Mouse (Mus musculus): Measurements from ENCODE around the gene Fig4. TPM values are rescaled to one million over a fixed set of nuclear protein-coding genes. Genes with fewer than 3 reads are reported as not detected.

Gene Fig4
- polyA plus RNA-seq, 1 experiment from 2014 or later, result 17.8 TPM

DNA sequence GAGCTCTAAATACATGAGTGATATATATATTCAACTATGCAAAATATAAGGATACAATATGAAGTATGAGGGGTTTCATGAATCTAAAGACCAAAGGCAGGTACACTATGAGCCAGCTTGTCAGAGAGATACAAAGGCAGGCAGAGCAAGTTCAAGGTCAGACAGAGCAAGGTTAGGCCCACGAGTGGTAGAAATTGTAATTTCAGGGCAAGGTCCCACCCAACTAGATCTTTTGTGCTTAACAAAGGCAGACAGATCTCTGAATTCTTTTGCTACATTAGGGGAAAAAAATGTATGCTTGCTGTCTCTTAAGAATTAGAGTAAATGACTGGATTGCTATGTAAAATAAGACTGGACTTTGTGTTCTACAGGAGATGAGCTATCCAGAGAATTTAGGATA, 2.9 kb downstream of the Fig4 start:
- H3K27ac ChIP-seq (replicated peaks; ENCODE audit: low read depth, low read length), result no peak overlapping the region
- no peaks in the 10 kb centered on the region for H3K9me3 ChIP-seq (replicated peaks; ENCODE audit: control insufficient read depth, low read length)
- H3K27me3 ChIP-seq (ENCODE audit: control insufficient read depth, insufficient read depth, low read length), result no peaks in the 10 kb centered on the region
- H3K4me3 ChIP-seq (ENCODE audit: low read depth, low read length), result no peak overlapping the region
- ATAC-seq (replicated peaks; ENCODE audit: insufficient number of reproducible peaks, low FRiP score, low TSS enrichment, low read depth) (no peak), DNase-seq (ENCODE audit: low spot score) (no peak)
- no peaks in the 10 kb centered on the region for H3K4me1 ChIP-seq (ENCODE audit: control insufficient read depth, insufficient read depth, low read length)
- no peaks in the 10 kb centered on the region for H3K36me3 ChIP-seq (replicated peaks; ENCODE audit: control insufficient read depth, insufficient read depth, low read depth, low read length)
- no peak overlapping the region for H3K4me2 ChIP-seq (ENCODE audit: low read depth, low read length)
- WGBS, result 55% methylated on average over 1 of the region's 1 CpGs
- H3K9ac ChIP-seq (replicated peaks; ENCODE audit: low read length), result no peak overlapping the region

DNA sequence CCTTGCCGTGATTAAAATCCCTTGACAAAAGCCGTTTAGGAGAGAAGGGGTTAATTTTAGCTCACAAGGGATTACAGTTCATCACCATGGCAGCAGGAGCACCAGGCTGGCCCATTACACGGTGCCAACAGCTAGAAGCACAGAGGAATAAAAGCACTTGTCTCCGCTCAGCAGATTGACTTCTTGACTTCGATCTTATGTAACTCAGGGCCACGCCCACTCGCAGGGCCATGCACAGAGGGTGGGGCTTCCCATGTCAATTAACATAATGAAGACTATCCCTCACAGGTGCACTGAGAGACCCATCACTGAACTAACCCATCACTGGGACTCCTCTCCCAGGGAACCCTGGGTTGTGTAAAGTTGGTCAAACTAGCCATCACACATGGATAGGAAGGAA, 7.9 kb downstream of the Fig4 start:
- Histone ChIP-seq H3K4me3 (ENCODE audit: low read depth, low read length) (no peak overlapping the region), H3K27me3 (ENCODE audit: control insufficient read depth, insufficient read depth, low read length) (no peaks in the 10 kb centered on the region), H3K4me1 (ENCODE audit: control insufficient read depth, insufficient read depth, low read length) (no peaks in the 10 kb centered on the region; the same call in 1 of the 2 replicates), H3K27ac (replicated peaks; ENCODE audit: low read depth, low read length) (no peak overlapping the region), H3K4me2 (ENCODE audit: low read depth, low read length) (no peak overlapping the region), H3K36me3 (replicated peaks; ENCODE audit: control insufficient read depth, insufficient read depth, low read depth, low read length) (no peaks in the 10 kb centered on the region), H3K9me3 (replicated peaks; ENCODE audit: control insufficient read depth, low read length) (no peaks in the 10 kb centered on the region), H3K9ac (replicated peaks; ENCODE audit: low read length) (no peak overlapping the region)
- DNase-seq (ENCODE audit: low spot score) (no peak), ATAC-seq (replicated peaks; ENCODE audit: insufficient number of reproducible peaks, low FRiP score, low TSS enrichment, low read depth) (no peak; the same call in 1 of the 2 replicates)
- 48% methylated on average over 7 of the region's 7 CpGs for WGBS

DNA sequence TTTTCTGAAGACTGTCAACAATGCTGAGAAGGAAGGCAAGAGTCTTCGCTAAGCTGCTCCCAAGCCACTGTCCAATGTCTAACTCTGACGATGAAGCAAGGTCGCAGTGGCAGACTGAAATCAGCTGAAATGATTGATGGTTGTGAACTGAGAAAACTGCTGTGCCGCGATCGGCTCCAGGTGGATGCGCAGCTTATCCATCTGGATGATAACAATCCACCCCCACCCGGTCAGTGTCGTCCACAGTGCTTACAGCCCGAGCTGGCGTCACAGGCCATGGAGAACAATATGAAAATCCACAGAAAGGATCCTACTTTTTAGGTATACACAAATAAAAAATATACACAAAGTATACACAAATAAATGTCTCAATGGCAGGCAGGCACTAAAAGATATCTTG, 8.3 kb downstream of the Fig4 start:
- WGBS, result 87% methylated on average over 11 of the region's 11 CpGs
- Histone ChIP-seq H3K4me3 (ENCODE audit: low read depth, low read length) (no peak overlapping the region), H3K4me1 (ENCODE audit: control insufficient read depth, insufficient read depth, low read length) (no peaks in the 10 kb centered on the region; the same call in 1 of the 2 replicates), H3K9me3 (replicated peaks; ENCODE audit: control insufficient read depth, low read length) (no peaks in the 10 kb centered on the region), H3K4me2 (ENCODE audit: low read depth, low read length) (no peak overlapping the region), H3K27ac (replicated peaks; ENCODE audit: low read depth, low read length) (no peak overlapping the region), H3K27me3 (ENCODE audit: control insufficient read depth, insufficient read depth, low read length) (no peaks in the 10 kb centered on the region), H3K9ac (replicated peaks; ENCODE audit: low read length) (no peak overlapping the region), H3K36me3 (replicated peaks; ENCODE audit: control insufficient read depth, insufficient read depth, low read depth, low read length) (no peaks in the 10 kb centered on the region)
- DNase-seq (ENCODE audit: low spot score) (no peak), ATAC-seq (replicated peaks; ENCODE audit: insufficient number of reproducible peaks, low FRiP score, low TSS enrichment, low read depth) (no peak)

DNA sequence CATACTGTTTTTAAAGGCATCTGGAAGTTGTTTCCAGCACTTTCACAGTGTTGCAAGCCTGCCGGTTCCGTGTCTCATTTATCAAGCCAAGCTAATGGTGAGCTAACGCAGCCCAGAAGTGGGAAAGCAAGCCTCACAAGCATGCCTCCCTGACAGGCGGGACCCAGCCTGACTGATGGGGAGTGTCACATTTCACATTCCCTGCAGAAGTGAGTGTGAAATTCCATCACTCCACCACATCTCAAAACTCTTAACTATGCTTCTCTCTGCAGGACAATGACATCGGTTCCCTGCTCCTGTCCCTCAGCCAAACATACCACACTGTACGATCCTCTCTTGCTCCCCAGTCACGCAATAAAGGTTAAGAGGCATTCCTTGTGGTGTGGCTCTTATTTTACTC, 10.0 kb downstream of the Fig4 start:
- H3K4me2 ChIP-seq (ENCODE audit: low read depth, low read length), result no peak overlapping the region; the same call in none of the 2 replicates
- no peaks in the 10 kb centered on the region for H3K27me3 ChIP-seq (ENCODE audit: control insufficient read depth, insufficient read depth, low read length)
- ATAC-seq (replicated peaks; ENCODE audit: insufficient number of reproducible peaks, low FRiP score, low TSS enrichment, low read depth) (no peak), DNase-seq (ENCODE audit: low spot score) (peak; percentile 74)
- no peak overlapping the region for H3K4me3 ChIP-seq (ENCODE audit: low read depth, low read length)
- WGBS, result 14% methylated on average over 7 of the region's 7 CpGs
- no peak overlapping the region; the same call in 1 of the 2 replicates for H3K9ac ChIP-seq (replicated peaks; ENCODE audit: low read length)
- no peaks in the 10 kb centered on the region for H3K36me3 ChIP-seq (replicated peaks; ENCODE audit: control insufficient read depth, insufficient read depth, low read depth, low read length)
- no peaks in the 10 kb centered on the region for H3K9me3 ChIP-seq (replicated peaks; ENCODE audit: control insufficient read depth, low read length)
- peaks cover 2% of the 10 kb centered on the region for H3K4me1 ChIP-seq (ENCODE audit: control insufficient read depth, insufficient read depth, low read length)
- no peak overlapping the region for H3K27ac ChIP-seq (replicated peaks; ENCODE audit: low read depth, low read length)

DNA sequence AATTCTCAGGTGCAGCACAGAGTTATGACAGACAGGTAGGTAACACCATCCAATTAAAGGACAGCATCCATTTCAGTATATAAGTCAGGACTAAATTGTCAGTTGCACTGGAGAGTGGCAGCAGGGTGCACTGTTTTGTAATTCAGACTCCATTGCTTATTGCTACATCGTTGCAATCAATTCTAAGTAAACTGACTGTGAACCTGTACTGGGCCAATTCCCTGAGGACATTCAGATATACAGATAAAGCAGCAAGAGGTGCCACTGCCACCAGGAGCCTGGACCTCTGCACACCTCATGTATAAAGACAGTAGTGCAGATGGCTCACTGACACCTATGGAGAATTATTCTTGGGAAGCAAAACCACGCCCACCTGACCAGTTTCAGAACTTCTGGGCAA, 12.0 kb downstream of the Fig4 start:
- WGBS, result 79% methylated on average over 2 of the region's 2 CpGs
- Histone ChIP-seq H3K4me2 (ENCODE audit: low read depth, low read length) (no peak overlapping the region), H3K4me3 (ENCODE audit: low read depth, low read length) (no peak overlapping the region), H3K4me1 (ENCODE audit: control insufficient read depth, insufficient read depth, low read length) (peaks cover 2% of the 10 kb centered on the region), H3K9ac (replicated peaks; ENCODE audit: low read length) (no peak overlapping the region), H3K36me3 (replicated peaks; ENCODE audit: control insufficient read depth, insufficient read depth, low read depth, low read length) (no peaks in the 10 kb centered on the region), H3K27me3 (ENCODE audit: control insufficient read depth, insufficient read depth, low read length) (no peaks in the 10 kb centered on the region), H3K27ac (replicated peaks; ENCODE audit: low read depth, low read length) (no peak overlapping the region), H3K9me3 (replicated peaks; ENCODE audit: control insufficient read depth, low read length) (no peaks in the 10 kb centered on the region)
- ATAC-seq (replicated peaks; ENCODE audit: insufficient number of reproducible peaks, low FRiP score, low TSS enrichment, low read depth) (no peak), DNase-seq (ENCODE audit: low spot score) (no peak)

DNA sequence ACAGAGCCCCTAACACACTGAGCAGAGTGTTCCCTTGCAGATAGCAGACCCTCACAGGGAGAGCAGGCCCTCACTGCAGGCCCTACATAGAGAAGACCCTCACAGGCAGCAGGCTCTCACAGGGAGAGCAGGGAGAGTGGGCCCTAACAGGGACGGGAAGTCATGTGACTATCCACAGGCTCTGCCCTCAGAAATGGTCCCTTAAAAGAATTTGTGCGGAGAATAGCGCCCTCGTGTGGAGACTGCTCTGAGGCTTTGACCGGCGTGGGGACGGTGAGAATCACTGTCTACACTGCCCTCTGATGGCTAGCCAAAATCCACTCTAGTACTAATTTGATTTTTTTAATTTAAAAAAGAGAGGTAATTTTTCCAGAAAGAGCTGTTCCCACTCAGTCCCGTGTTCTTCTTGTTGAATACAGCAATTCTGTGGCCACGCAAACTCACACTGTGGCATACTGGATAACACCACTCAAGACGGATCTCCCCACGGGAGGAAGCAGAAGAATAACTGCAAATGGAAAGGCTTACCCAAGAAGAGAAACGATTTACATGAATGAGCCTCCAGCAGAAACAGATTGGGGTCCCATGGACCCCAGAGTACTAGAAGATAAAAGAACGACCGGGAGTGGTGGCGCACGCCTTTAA, 14.2 kb downstream of the Fig4 start:
- H3K27ac ChIP-seq (replicated peaks; ENCODE audit: low read depth, low read length), result no peak overlapping the region
- no peaks in the 10 kb centered on the region for H3K36me3 ChIP-seq (replicated peaks; ENCODE audit: control insufficient read depth, insufficient read depth, low read depth, low read length)
- ATAC-seq (replicated peaks; ENCODE audit: insufficient number of reproducible peaks, low FRiP score, low TSS enrichment, low read depth) (peak; percentile 87), DNase-seq (ENCODE audit: low spot score) (peak; percentile 97)
- no peaks in the 10 kb centered on the region for H3K27me3 ChIP-seq (ENCODE audit: control insufficient read depth, insufficient read depth, low read length)
- no peak overlapping the region for H3K4me2 ChIP-seq (ENCODE audit: low read depth, low read length)
- H3K9me3 ChIP-seq (replicated peaks; ENCODE audit: control insufficient read depth, low read length), result no peaks in the 10 kb centered on the region
- no peak overlapping the region for H3K4me3 ChIP-seq (ENCODE audit: low read depth, low read length)
- H3K4me1 ChIP-seq (ENCODE audit: control insufficient read depth, insufficient read depth, low read length), result peaks cover 2% of the 10 kb centered on the region
- WGBS, result 44% methylated on average over 16 of the region's 16 CpGs
- H3K9ac ChIP-seq (replicated peaks; ENCODE audit: low read length), result peak overlapping the region; percentile 23

DNA sequence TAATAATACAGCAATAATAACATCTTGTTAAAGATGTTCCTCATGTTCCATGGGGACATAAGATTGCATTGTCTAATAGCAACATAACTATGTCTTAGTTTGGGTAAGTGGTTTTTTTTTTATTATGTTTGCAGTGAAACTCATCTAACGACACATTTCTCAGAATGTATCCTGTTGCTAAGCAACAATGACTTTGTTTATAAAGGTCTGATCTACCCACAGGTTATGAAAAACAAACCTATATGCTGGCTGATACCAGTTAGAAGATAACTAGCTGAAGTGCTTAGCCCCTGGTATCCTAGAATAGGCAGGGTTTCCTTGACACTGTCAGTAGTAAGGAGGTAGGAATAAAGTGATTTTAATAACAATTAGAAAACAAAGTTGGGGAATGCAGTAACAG, 15.0 kb downstream of the Fig4 start:
- no peaks in the 10 kb centered on the region for H3K36me3 ChIP-seq (replicated peaks; ENCODE audit: control insufficient read depth, insufficient read depth, low read depth, low read length)
- ATAC-seq (replicated peaks; ENCODE audit: insufficient number of reproducible peaks, low FRiP score, low TSS enrichment, low read depth) (no peak), DNase-seq (ENCODE audit: low spot score) (no peak)
- H3K27ac ChIP-seq (replicated peaks; ENCODE audit: low read depth, low read length), result no peak overlapping the region
- H3K4me2 ChIP-seq (ENCODE audit: low read depth, low read length), result no peak overlapping the region
- no peaks in the 10 kb centered on the region for H3K9me3 ChIP-seq (replicated peaks; ENCODE audit: control insufficient read depth, low read length)
- 76% methylated on average over 1 of the region's 1 CpGs for WGBS
- H3K9ac ChIP-seq (replicated peaks; ENCODE audit: low read length), result no peak overlapping the region
- H3K27me3 ChIP-seq (ENCODE audit: control insufficient read depth, insufficient read depth, low read length), result no peaks in the 10 kb centered on the region
- no peak overlapping the region for H3K4me3 ChIP-seq (ENCODE audit: low read depth, low read length)
- peaks cover 2% of the 10 kb centered on the region; the same call in 1 of the 2 replicates for H3K4me1 ChIP-seq (ENCODE audit: control insufficient read depth, insufficient read depth, low read length)

DNA sequence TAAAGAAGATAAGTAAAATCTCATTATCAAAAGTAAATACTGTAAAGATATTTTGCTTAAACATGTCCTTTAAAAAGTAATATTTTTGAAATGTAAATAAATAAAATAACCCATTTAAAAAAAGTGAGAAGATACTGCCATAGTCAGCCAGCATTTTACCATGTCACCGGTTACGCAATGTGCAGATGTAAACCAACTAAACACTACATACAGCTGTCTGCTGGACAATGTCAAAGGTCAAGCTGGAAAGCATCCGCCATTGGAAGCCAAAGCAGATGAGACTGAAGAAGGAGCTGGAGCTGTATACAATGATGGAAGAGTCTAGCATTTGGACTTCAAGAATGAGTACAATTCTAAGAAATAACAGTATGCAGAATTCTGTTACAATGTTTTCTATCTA, 15.4 kb downstream of the Fig4 start:
- ATAC-seq (replicated peaks; ENCODE audit: insufficient number of reproducible peaks, low FRiP score, low TSS enrichment, low read depth) (no peak), DNase-seq (ENCODE audit: low spot score) (no peak)
- Histone ChIP-seq H3K9ac (replicated peaks; ENCODE audit: low read length) (no peak overlapping the region), H3K36me3 (replicated peaks; ENCODE audit: control insufficient read depth, insufficient read depth, low read depth, low read length) (no peaks in the 10 kb centered on the region), H3K4me1 (ENCODE audit: control insufficient read depth, insufficient read depth, low read length) (peaks cover 2% of the 10 kb centered on the region; the same call in 1 of the 2 replicates), H3K4me2 (ENCODE audit: low read depth, low read length) (no peak overlapping the region), H3K27ac (replicated peaks; ENCODE audit: low read depth, low read length) (no peak overlapping the region), H3K27me3 (ENCODE audit: control insufficient read depth, insufficient read depth, low read length) (no peaks in the 10 kb centered on the region), H3K4me3 (ENCODE audit: low read depth, low read length) (no peak overlapping the region), H3K9me3 (replicated peaks; ENCODE audit: control insufficient read depth, low read length) (no peaks in the 10 kb centered on the region)
- 81% methylated on average over 3 of the region's 3 CpGs for WGBS

All from embryonic facial prominence, embryonic 11.5 days (tissue).